Mouse (Mus musculus): ENCODE results near the gene Vps26a.

DNA sequence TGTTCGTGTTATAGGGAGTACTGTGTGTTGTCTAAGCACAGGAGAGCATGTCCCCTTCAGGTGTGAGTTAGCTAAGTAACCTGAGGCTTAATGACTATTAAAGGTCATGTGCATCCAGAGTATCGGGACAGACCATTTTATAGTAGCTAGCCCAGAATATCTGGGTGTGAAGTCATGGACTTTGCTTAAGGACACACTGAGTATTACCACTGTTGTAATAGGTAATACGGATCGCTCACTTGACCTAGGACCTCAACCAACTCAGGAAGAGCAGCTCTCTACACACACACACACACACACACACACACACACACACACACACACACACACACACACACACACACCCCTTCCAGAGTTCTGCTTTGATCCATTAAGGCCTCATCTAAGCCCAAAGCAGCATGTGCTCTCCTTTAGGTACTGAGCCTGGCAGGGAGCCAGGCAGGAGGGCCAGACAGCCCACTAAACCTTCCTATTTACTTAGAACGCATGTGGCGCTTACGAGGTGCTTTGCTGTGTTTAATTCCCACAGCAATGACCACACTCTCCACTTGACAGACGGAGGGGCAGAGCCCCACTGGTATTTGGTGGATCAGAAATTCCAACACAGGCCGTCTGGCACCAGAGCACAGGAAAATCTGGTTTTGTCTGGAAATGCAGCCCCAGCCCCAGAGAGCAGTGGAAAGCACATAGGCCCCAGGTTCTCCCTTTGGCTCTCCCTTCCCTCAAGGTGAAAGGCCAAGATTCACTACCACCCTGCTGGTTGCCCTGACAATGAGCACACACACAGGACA is 61.3 kb downstream of the Vps26a start:
- TF ChIP-seq TAL1 (IDR thresholded peaks at IDR 0.05; ENCODE audit: low read length) (no peak), GATA1 (IDR thresholded peaks at IDR 0.05; ENCODE audit: low read length) (no peak)
